Mouse (Mus musculus) embryo, embryonic 11.5 days (tissue): Measurements from ENCODE around the gene Apba3.

Experiments
- DNase-seq: peaks from one replicate; pipeline ENCODE4 v3.0.0-alpha.2; 2012; ENCODE audit warnings: low read depth, low spot score

Apba3 gene

DNA sequence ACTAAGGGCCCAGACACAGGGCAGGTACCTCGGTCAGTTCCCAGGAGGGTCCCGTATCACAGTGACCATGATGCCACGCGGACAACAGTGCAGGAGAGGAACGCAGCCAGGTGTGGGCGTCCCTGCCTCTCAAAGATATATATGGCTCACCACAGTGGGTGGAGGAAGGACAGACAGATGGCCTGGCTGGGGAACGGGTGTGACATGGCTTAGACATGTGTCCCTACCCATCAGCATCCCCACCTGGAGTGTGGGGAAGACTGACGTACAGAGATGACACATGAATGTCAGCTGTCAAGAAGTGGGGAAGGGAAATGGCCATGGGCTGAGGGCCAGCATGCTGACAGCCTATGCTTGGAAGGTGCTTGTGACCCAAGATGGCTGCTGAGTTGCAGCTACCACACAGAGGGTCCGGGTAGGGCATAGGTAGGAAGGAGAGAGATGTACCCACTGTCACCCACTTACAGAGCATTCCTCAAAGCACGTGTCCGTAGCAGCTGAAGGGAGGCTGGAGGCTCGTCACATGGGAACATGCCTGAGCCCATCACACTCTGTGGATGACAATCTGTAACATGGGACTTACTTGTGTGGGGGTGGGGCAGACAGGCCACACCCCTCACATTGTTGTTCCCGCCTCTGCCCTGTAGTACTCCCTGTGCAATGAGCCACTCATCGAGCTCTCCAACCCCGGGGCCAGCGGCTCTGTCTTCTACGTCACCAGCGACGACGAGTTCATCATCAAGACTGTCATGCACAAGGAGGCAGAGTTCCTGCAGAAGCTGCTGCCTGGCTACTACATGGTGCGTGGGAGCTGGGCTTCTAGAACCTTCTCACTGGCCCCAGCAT, 40.3 kb downstream of the Apba3 start:
- no peak for DNase-seq

DNA sequence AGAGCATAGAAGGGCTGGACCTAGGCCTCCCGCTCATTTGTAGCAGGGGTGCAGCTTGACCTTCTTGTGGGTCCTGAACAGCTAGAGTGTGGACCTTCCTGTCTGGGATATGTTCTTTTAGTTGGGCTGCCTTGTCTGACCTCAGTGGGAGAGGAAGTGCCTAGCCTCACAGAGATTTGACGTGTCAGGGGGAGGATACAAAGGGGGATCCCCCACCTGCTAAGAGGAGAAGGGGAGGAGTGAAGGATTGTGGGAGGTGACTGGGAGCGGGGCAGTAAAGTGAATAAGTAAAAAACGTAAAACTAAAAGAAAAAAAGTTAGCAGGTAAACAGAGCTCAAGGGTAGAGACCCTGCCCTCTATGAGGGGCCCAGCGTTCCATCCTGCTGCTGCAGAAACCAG, 42.8 kb downstream of the Apba3 start:
- no peak for DNase-seq

DNA sequence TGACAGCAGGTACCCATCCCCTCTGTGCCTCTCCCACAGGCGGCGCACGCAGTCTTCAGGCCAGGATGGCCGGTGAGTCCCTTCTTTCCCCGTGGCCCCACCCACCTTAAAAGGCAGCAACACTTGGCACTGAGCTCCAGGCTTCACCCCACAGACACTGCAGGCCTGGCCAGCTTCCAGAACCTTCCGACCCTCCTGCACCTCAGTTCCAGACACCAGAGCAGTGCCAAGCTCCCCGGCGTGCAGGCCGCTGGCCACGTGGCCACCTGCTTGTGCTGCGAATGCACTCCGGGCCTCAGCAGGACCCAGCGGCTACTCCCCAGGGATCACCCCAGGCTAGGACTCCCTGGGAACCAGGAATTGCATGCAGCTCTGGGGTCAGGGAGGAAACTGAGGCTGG, 46.8 kb downstream of the Apba3 start:
- DNase-seq = no peak

DNA sequence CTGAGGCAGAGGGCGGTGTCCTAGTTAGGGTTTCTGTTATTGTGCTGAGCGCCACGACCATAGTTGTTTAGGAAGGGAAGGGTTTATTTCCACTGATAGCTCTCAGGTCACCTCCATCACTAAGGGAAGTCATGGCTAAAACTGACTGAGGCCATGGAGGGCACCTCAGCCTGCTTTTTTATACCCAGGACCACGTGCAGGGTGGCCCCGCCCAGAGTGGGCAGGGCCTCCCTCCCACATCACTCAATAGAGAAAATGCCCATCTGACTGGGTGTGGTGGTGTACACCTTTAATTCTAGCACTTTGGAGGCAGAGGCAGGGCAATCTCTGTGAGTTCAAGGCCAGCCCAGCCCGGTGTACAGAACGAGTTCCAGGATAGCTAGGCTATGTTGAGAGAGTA, 47.4 kb downstream of the Apba3 start:
- no peak for DNase-seq

DNA sequence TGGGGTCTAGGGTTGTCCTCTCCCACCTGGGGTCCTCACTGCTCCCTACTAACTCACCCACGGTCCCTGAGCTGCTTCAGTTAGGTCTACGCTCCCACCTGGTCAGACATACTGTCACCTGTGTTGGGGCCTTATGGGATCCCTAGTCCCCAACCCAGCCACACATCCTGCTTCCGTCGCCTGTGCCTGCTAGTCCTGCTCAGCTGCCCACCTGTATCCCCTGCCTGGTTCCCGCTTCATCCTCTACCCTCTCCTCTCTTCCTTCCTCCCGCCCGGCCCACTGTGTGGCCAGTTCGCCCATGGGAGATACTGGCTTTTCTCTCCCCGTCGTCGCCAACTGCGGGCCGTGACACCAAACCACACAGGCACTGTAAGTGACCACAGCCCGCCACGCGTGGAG, 48.8 kb downstream of the Apba3 start:
- DNase-seq = no peak

DNA sequence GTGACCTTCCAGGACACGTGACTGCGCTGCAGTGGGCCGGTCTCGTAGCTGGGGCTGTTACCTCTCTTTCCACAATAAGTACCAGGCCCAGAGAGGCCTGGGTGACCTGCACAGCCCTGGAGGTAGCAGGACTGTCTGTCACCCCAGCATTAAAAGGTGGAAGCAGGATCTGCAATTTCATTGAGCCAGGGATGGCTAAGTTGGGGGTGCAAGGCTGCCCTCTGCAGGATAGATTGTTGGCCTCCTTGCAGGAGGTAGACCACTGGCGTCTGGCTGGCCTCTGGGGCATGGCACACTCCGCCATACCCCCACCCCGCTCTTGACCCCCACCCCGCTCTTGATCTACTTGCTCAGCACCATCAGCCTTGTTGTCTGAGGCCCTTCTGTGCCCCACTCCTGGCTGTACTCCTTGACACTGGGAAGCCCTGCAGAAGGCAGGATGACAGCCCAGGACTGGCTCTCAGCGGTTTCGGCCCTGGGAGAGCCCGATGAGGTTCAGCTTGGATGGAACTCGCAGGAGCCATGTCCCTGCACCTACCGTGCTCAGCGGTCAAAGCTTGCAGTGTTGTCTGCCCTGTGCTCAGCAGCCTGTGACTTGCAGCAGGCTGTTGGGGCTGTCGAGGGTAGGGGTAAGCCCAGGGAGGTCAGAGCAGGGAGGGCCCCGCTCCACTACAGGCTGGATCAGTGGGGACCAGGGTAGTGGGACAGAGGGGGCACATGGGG, 49.7 kb downstream of the Apba3 start:
- no peak for DNase-seq

DNA sequence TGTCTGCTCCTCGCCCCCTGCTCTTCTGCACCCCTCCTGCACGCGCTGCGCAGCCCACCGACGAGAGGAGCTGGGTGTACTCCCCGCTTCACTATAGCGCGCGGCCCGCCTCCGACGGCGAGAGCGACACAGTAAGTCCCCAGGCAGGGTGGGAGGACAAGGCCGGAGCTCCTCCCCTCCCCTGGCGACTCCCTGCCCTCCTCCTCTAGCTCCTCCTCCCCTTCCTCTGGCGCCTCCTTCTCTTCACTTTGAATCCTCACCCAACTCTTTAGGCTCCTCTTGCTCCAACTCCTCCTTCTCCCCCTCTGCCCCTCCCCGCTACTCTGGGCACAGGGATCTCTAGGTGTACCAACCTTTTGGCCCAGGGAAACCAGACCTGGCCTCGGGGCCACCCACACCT, 50.5 kb downstream of the Apba3 start:
- no peak for DNase-seq

DNA sequence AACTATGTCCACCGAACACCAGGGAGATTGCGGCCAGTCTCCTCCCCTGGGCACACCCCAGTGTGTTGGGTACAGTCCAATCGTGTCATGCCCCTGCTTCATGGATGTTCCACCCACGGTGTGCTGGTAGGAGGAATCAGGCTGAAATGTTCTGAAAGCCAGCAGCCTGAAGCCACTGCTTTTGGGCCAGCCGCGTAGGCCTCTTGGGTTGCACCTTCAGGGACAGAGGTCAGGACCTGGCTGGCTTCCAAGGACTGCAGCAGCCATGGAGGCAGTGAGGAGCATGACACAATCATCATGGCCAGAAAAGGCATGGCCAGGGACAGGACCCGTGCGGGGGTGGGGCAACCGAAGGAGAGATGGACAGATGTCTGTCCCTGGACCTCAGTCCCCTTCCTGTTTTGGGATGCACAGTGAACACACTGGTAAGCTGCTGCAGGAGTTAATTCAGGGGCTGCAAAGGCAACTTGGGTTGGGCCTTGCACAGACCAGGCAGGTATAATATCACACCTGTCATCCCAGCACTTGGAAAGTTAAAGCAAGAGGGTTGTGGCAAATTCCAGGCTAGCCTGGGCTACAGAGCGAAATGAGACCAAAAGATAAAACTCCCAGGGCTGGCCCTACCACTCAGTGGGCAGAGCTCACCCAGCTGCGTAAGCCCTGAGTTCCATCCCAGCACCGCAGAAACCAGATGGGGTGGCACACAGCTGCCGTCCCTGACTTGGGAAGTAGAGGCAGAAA, 52.0 kb downstream of the Apba3 start:
- DNase-seq = no peak

DNA sequence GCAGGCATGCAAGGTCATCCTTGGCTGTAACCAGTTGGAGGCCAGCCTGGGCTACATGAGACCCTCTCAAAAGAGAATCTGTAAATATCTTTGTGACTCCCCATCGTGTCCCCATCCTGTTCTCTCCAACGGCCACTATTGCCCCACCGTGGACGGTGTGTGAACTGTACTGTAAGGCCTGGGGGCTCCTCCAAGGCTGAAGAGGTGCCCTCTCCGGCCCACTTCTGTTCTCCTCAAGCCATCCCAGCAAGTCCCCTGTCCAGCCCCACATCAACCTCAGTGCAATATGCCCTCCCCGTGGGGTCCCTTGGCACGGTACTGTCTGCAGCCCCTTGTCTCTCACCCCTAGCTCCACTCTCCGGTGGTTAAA, 52.6 kb downstream of the Apba3 start:
- no peak for DNase-seq

DNA sequence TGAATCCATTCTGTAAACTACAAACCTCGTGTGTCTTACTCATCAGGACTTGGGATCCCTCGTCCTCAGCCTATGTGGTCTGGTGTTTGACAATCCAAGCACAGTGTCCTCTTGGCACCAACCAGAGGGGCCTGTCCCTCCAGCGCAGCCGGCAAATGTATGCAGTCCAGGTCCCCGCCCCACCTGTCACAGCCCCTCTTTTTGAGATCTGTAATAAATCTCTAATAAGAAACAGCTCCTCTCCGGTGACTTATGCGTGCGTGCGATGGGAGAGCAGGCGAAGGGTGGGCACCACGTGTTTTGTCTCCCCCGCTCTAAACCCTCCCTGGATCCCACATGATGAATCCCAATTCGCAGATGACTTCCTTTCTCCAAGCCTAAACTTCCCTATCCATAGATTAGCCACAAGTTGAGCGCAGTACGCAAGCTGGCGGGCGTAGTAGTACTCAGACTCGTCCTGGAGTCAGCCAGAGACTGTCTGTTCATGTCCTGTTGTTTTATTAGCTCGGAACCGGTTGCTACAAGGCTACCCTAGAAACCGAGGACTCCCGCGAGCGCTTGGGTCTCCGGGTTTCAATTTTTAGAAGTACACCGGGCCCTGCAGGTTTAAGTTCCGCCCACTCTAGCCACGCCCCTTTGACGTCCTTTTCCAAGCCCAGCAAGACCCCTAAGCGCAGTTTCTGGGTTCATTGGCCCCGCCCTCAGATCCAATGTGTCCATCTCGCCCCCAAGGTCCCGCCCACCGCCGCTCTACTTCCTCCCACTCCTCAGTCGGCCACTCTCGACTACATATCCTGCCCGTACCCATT, 53.2 kb downstream of the Apba3 start:
- DNase-seq = peak; percentile 97

DNA sequence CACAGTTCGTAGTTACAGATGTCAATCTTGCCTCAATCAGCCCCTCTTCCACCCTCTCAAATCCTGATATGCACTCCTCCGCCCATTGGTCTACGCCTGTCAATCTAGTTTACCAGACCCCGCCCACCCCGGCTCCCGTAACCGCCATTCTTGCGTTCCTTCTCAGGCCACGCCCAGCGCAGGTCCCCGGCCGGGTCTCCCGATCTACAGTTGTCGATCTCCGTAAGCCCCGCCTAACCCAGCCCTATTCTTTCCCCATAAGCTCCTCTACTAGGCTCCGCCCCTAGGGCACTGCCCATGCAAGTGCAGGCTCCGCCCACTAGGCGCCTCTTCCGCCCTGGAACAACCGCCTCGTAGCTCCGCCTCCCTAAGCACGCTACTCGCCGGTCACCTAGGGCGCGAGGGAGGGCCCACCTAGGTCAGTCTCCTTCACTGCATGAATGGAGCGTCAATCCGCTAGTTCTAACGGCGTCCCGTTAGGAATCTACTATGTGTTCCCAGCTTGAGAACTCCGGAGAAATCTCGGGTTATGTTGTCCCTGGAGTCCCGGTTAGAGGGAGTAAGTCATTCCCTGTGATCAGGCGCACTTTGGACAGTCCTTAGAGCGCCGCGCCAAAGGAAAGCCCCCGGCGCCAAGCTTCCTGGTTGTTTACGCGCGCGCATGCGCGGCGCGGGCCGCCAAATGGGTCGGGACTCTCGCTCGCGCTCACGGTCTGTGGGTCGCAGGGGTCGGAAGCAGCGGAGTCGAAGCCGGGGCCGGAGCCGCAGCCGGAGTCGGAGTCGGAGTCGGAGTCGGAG, 54.0 kb downstream of the Apba3 start, which contains the start of gene Cactin:
Gene Cactin, plus strand, starts transcription at position 554 of the 798 bp plus-strand sequence.
- DNase-seq = peak; percentile 100

DNA sequence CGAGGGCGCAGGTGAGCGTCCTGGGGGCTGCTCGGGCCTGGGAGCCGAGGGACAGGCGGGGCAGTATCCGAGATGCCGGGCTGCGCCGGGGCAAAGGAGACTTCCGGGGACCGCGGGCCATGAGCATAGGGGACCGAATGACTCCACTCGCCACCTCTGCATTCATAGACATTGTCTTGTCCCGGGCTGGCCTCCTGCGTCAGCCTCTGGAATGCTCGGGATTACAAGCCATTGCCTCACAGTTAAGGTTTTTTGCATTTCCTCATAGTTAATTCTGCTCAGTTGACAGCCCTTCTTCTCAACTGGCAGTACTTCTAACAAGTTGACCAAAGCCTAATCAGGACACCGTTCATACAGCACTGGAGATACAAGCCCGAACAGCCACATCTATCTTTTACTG, 54.7 kb downstream of the Apba3 start:
- DNase-seq = no peak

DNA sequence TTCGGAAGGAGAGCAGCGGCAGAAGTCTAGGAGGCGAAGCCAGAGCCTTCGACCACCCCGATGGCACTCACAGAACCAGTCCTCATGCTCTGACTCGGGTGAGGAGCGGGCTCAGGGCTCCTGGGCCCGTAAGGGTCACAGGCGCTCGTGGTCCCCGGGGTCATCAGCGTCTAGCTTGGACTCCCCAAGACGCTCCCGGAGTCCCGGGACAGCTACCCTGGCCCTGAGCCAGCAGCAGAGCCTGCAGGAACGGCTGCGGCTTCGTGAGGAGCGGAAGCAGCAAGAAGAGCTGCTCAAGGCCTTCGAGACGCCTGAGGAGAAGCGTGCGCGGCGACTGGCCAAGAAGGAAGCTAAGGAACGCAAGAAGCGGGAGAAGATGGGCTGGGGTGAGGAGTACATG, 55.7 kb downstream of the Apba3 start:
- DNase-seq = no peak
